Mouse (Mus musculus): ENCODE data around the gene Zbtb16. TPM values are rescaled to one million over a fixed set of nuclear protein-coding genes. Genes with fewer than 3 reads are reported as not detected.

Zbtb16 gene
- total and polyA plus RNA-seq, 3 experiments: 0.04 to 0.72 TPM; not detected in 1

GRCm38 (mm10) chr9:48688859-48689717 lies 146.9 kb downstream of the Zbtb16 start:
- Histone ChIP-seq H3K27ac (ENCODE audit: control insufficient read depth, low read depth, low read length) (no peak overlapping the region), H3K9ac (ENCODE audit: control insufficient read depth, low read depth, low read length, poor library complexity, severe bottlenecking) (no peak overlapping the region)

GRCm38 (mm10) chr9:48687891-48688290 lies 148.1 kb downstream of the Zbtb16 start:
- Histone ChIP-seq H3K9ac (ENCODE audit: control insufficient read depth, low read depth, low read length, poor library complexity, severe bottlenecking) (no peak overlapping the region), H3K4me3 (ENCODE audit: control insufficient read depth in 1 of 2, insufficient read depth in 1 of 2, low read depth in 2 of 2, low read length in 2 of 2) (no peak overlapping the region), H3K27ac (ENCODE audit: control insufficient read depth, low read depth, low read length) (no peak overlapping the region), H3K9me3 (replicated peaks; ENCODE audit: insufficient read depth, low read length) (no peaks in the 10 kb centered on the region), H3K79me2 (ENCODE audit: control insufficient read depth, insufficient read depth, low read length, poor library complexity) (no peaks in the 10 kb centered on the region), H3K36me3 (ENCODE audit: control insufficient read depth in 1 of 2, insufficient read depth in 2 of 2, low read length in 2 of 2) (no peaks in the 10 kb centered on the region), H3K27me3 (ENCODE audit: control insufficient read depth in 1 of 2, insufficient read depth in 2 of 2, low read length in 2 of 2) (peaks cover 0 to 2% of the 10 kb centered on the region in 2 experiments; a peak in 2 of 4 replicates), H3K4me1 (ENCODE audit: control insufficient read depth in 1 of 2, insufficient read depth in 2 of 2, low read length in 2 of 2) (peaks cover 3 to 14% of the 10 kb centered on the region in 2 experiments; a peak in 3 of 4 replicates)
- TF ChIP-seq MXI1 (IDR thresholded peaks at IDR 0.05; ENCODE audit: low read depth, low read length): no peak
- TF ChIP-seq NELFE (IDR thresholded peaks at IDR 0.05; ENCODE audit: low read depth, low read length): no peak
- no peak for TF ChIP-seq UBTF (IDR thresholded peaks at IDR 0.05; ENCODE audit: borderline replicate concordance, insufficient read depth, low read depth, low read length)
- no peak for TF ChIP-seq BHLHE40 (IDR thresholded peaks at IDR 0.05; ENCODE audit: borderline replicate concordance, low read depth, low read length)
- TF ChIP-seq MAZ (IDR thresholded peaks at IDR 0.05; ENCODE audit: low read depth, low read length): no peak
- TF ChIP-seq USF1 (IDR thresholded peaks at IDR 0.05; ENCODE audit: low read depth, low read length): no peak
- no peak for TF ChIP-seq RCOR1 (IDR thresholded peaks at IDR 0.05; ENCODE audit: low read depth, low read length)
- TF ChIP-seq GABPA (IDR thresholded peaks at IDR 0.05; ENCODE audit: low read depth, low read length): no peak
- TF ChIP-seq ETS1 (IDR thresholded peaks at IDR 0.05; ENCODE audit: low read depth, low read length): no peak
- TF ChIP-seq MAFK (IDR thresholded peaks at IDR 0.05; ENCODE audit: borderline replicate concordance, low read depth, low read length): no peak
- no peak for TF ChIP-seq SIN3A (IDR thresholded peaks at IDR 0.05; ENCODE audit: low read length)
- DNase-seq (ENCODE audit: low read depth, low spot score): no peak

More at GRCm38 (mm10) chr9:48688859-48689717, 146.9 kb downstream of the Zbtb16 start:
- DNase-seq (ENCODE audit: low read depth, low spot score): peak; percentile 63
- Histone ChIP-seq H3K4me1 (ENCODE audit: control insufficient read depth in 1 of 2, insufficient read depth in 2 of 2, low read length in 2 of 2) (peaks cover 3 to 14% of the 10 kb centered on the region in 2 experiments; a peak in 3 of 4 replicates), H3K27me3 (ENCODE audit: control insufficient read depth in 1 of 2, insufficient read depth in 2 of 2, low read length in 2 of 2) (peaks cover 0 to 2% of the 10 kb centered on the region in 2 experiments; a peak in 1 of 4 replicates), H3K9me3 (replicated peaks; ENCODE audit: insufficient read depth, low read length) (no peaks in the 10 kb centered on the region), H3K4me3 (ENCODE audit: control insufficient read depth in 1 of 2, insufficient read depth in 1 of 2, low read depth in 2 of 2, low read length in 2 of 2) (no peak overlapping the region), H3K36me3 (ENCODE audit: control insufficient read depth in 1 of 2, insufficient read depth in 2 of 2, low read length in 2 of 2) (no peaks in the 10 kb centered on the region), H3K79me2 (ENCODE audit: control insufficient read depth, insufficient read depth, low read length, poor library complexity) (no peaks in the 10 kb centered on the region)
- TF ChIP-seq ETS1 (IDR thresholded peaks at IDR 0.05; ENCODE audit: low read depth, low read length): no peak
- peak; percentile 41 for TF ChIP-seq SMC3 (IDR thresholded peaks at IDR 0.05; ENCODE audit: low read depth, low read length)
- no peak for TF ChIP-seq USF1 (IDR thresholded peaks at IDR 0.05; ENCODE audit: low read depth, low read length)
- no peak for TF ChIP-seq POLR2A (IDR thresholded peaks at IDR 0.05; ENCODE audit: control insufficient read depth in 1 of 2, insufficient read depth in 1 of 2, low read depth in 1 of 2, low read length in 2 of 2, poor library complexity in 1 of 2)
- TF ChIP-seq GABPA (IDR thresholded peaks at IDR 0.05; ENCODE audit: low read depth, low read length): no peak
- TF ChIP-seq BHLHE40 (IDR thresholded peaks at IDR 0.05; ENCODE audit: borderline replicate concordance, low read depth, low read length): no peak
- TF ChIP-seq EP300 (IDR thresholded peaks at IDR 0.05; ENCODE audit: low read depth in 1 of 2, low read length in 2 of 2): 0 out of 4 replicates have a peak, but pooled peaks of 1 of the 2 experiments have one; percentile 4
- TF ChIP-seq POLR2AphosphoS2 (IDR thresholded peaks at IDR 0.05; ENCODE audit: low read length): no peak
- no peak for TF ChIP-seq ELF1 (IDR thresholded peaks at IDR 0.05; ENCODE audit: low read depth, low read length)
- no peak for TF ChIP-seq CHD1 (IDR thresholded peaks at IDR 0.05; ENCODE audit: low read depth, low read length)
- no peak for TF ChIP-seq RAD21 (IDR thresholded peaks at IDR 0.05; ENCODE audit: low read depth, low read length)
- no peak for TF ChIP-seq MYB (IDR thresholded peaks at IDR 0.05; ENCODE audit: low read depth, low read length)
- no peak for TF ChIP-seq SIN3A (IDR thresholded peaks at IDR 0.05; ENCODE audit: low read length)
